Mouse (Mus musculus): ENCODE data around the gene Fgf13. TPM values are rescaled to one million over a fixed set of nuclear protein-coding genes. Genes with fewer than 3 reads are reported as not detected.

Gene Fgf13
- total RNA-seq (2012; rRNA removed) (not detected in 2 replicates), total RNA-seq (2014; rRNA removed) (not detected in 2 replicates), polyA plus RNA-seq (2012; ENCODE audit: insufficient read length, low read depth) (not detected in 2 replicates)

- H3K4me1 ChIP-seq (ENCODE audit: control insufficient read depth in 1 of 2, insufficient read depth in 2 of 2) = no peaks in the 10 kb centered on the region
- H3K79me2 ChIP-seq (replicated peaks; ENCODE audit: control insufficient read depth, extremely low read depth, insufficient read depth, poor library complexity, severe bottlenecking) = no peaks in the 10 kb centered on the region
- H3K9me3 ChIP-seq (replicated peaks; ENCODE audit: low read length) = no peaks in the 10 kb centered on the region
- H3K27ac ChIP-seq (ENCODE audit: insufficient read depth, low read depth) = no peak within 1 kb of the TSS
- H3K4me3 ChIP-seq (replicated peaks in 1 of 3; ENCODE audit: low read depth in 2 of 3, low read length in 2 of 3, poor library complexity in 1 of 3) = no peak within 1 kb of the TSS
- DNase-seq (ENCODE audit: extremely low read depth) = no peak
- H3K4me2 ChIP-seq (ENCODE audit: insufficient read depth, low read depth, poor library complexity, severe bottlenecking) = no peak within 1 kb of the TSS
- H3K36me3 ChIP-seq (replicated peaks in 1 of 2; ENCODE audit: control insufficient read depth in 1 of 2, insufficient read depth in 1 of 2, low read length in 1 of 2) = no peaks in the 10 kb centered on the region
- no peaks in the 10 kb centered on the region for H3K27me3 ChIP-seq (replicated peaks)
- dilution Hi-C loops (cut with MboI; ENCODE audit: extremely low pct_ligation_motif_present, extremely low pct_unique_long_range_greater_than_20kb, low sequenced_read_pairs) (no loop called here), in situ Hi-C loops (cut with MboI; ENCODE audit: low pct_ligation_motif_present, low pct_unique_long_range_greater_than_20kb, low sequenced_read_pairs) (no loop called here)
- TF ChIP-seq MXI1 (IDR thresholded peaks at IDR 0.05; ENCODE audit: low read depth, low read length) (no peak), MAZ (IDR thresholded peaks at IDR 0.05; ENCODE audit: low read depth, low read length) (no peak), IRF4 (IDR thresholded peaks at IDR 0.05; ENCODE audit: low read depth, low read length) (no peak), NRF1 (IDR thresholded peaks at IDR 0.05; ENCODE audit: low read depth, low read length) (no peak), ZMIZ1 (IDR thresholded peaks at IDR 0.05; ENCODE audit: low read depth, low read length) (no peak), BHLHE40 (IDR thresholded peaks at IDR 0.05; ENCODE audit: low read depth, low read length) (no peak), RCOR1 (conservative IDR thresholded peaks at IDR 0.05; ENCODE audit: low read depth, low read length) (no peak), ZNF384 (IDR thresholded peaks at IDR 0.05; ENCODE audit: low read depth, low read length) (no peak), ELF1 (IDR thresholded peaks at IDR 0.05; ENCODE audit: low read depth, low read length) (no peak), ZC3H11A (IDR thresholded peaks at IDR 0.05; ENCODE audit: low read depth, low read length) (no peak), POLR2AphosphoS2 (IDR thresholded peaks at IDR 0.05; ENCODE audit: low read depth, low read length) (no peak), SMC3 (IDR thresholded peaks at IDR 0.05; ENCODE audit: low read depth, low read length) (no peak), SIN3A (IDR thresholded peaks at IDR 0.05; ENCODE audit: low read length) (no peak), NELFE (IDR thresholded peaks at IDR 0.05; ENCODE audit: low read depth, low read length) (no peak), CHD1 (IDR thresholded peaks at IDR 0.05; ENCODE audit: low read depth, low read length) (no peak)
- H3K9ac ChIP-seq (ENCODE audit: insufficient read depth, low read depth) = no peak within 1 kb of the TSS
Measured at GRCm38 (mm10) chrX:59567695-59568431, at the start of gene Fgf13. Gene Fgf13, minus strand, starts transcription at chrX:59568071.

- peak; percentile 18 for DNase-seq (ENCODE audit: extremely low read depth)
- peak; percentile 22 for TF ChIP-seq SMC3 (IDR thresholded peaks at IDR 0.05; ENCODE audit: low read depth, low read length)
- 0 out of 4 replicates have a peak, but pooled peaks of 1 of the 2 experiments have one; percentile 27 for TF ChIP-seq CTCF (conservative IDR thresholded peaks at IDR 0.05 in 1 of 2, IDR thresholded peaks at IDR 0.05 in 1 of 2; ENCODE audit: low read depth in 2 of 2, low read length in 2 of 2)
- TF ChIP-seq PAX5 (IDR thresholded peaks at IDR 0.05; ENCODE audit: low read length) = no peak
- TF ChIP-seq GABPA (IDR thresholded peaks at IDR 0.05; ENCODE audit: insufficient replicate concordance, low read depth, low read length) = no peak
- TF ChIP-seq MAFK (IDR thresholded peaks at IDR 0.05; ENCODE audit: insufficient replicate concordance, low read length) = peak; percentile 96
- no peak for TF ChIP-seq MXI1 (IDR thresholded peaks at IDR 0.05; ENCODE audit: low read depth, low read length)
- TF ChIP-seq CHD1 (IDR thresholded peaks at IDR 0.05; ENCODE audit: low read depth, low read length) = no peak
- no peak for TF ChIP-seq IRF4 (IDR thresholded peaks at IDR 0.05; ENCODE audit: low read depth, low read length)
- no peak for TF ChIP-seq POLR2A (IDR thresholded peaks at IDR 0.05; ENCODE audit: low read depth, low read length)
- no peak for TF ChIP-seq USF2 (conservative IDR thresholded peaks at IDR 0.05; ENCODE audit: low read depth, low read length)
- TF ChIP-seq HCFC1 (IDR thresholded peaks at IDR 0.05; ENCODE audit: low read depth, low read length) = no peak
- TF ChIP-seq POLR2AphosphoS2 (IDR thresholded peaks at IDR 0.05; ENCODE audit: low read depth, low read length) = no peak
- TF ChIP-seq MEF2A (IDR thresholded peaks at IDR 0.05; ENCODE audit: borderline replicate concordance, low read depth, low read length) = no peak
- TF ChIP-seq RCOR1 (conservative IDR thresholded peaks at IDR 0.05; ENCODE audit: low read depth, low read length) = no peak
- no peak for TF ChIP-seq ZC3H11A (IDR thresholded peaks at IDR 0.05; ENCODE audit: low read depth, low read length)
- no peak for TF ChIP-seq E2F4 (IDR thresholded peaks at IDR 0.05; ENCODE audit: insufficient replicate concordance, low read depth, low read length)
- TF ChIP-seq MAZ (IDR thresholded peaks at IDR 0.05; ENCODE audit: low read depth, low read length) = no peak
- no peak for TF ChIP-seq TBP (conservative IDR thresholded peaks at IDR 0.05; ENCODE audit: low read depth, low read length)
- TF ChIP-seq ELF1 (IDR thresholded peaks at IDR 0.05; ENCODE audit: low read depth, low read length) = no peak
- no peak for TF ChIP-seq ZNF384 (IDR thresholded peaks at IDR 0.05; ENCODE audit: low read depth, low read length)
- no peak for TF ChIP-seq MYC (IDR thresholded peaks at IDR 0.05; ENCODE audit: low read depth, low read length)
- TF ChIP-seq RAD21 (IDR thresholded peaks at IDR 0.05; ENCODE audit: low read depth, low read length) = peak; percentile 26
- no peak for TF ChIP-seq EP300 (IDR thresholded peaks at IDR 0.05; ENCODE audit: low read length)
- TF ChIP-seq ZMIZ1 (IDR thresholded peaks at IDR 0.05; ENCODE audit: low read depth, low read length) = no peak
- no peak for TF ChIP-seq MAX (IDR thresholded peaks at IDR 0.05; ENCODE audit: low read length)
- no peaks in the 10 kb centered on the region for H3K27me3 ChIP-seq (replicated peaks)
- H3K4me1 ChIP-seq (ENCODE audit: control insufficient read depth in 1 of 2, insufficient read depth in 2 of 2) = no peaks in the 10 kb centered on the region
- H3K4me2 ChIP-seq (ENCODE audit: insufficient read depth, low read depth, poor library complexity, severe bottlenecking) = no peak overlapping the region
- H3K36me3 ChIP-seq (replicated peaks in 1 of 2; ENCODE audit: control insufficient read depth in 1 of 2, insufficient read depth in 1 of 2, low read length in 1 of 2) = no peaks in the 10 kb centered on the region
- H3K27ac ChIP-seq (ENCODE audit: insufficient read depth, low read depth) = no peak overlapping the region
- H3K79me2 ChIP-seq (replicated peaks; ENCODE audit: control insufficient read depth, extremely low read depth, insufficient read depth, poor library complexity, severe bottlenecking) = no peaks in the 10 kb centered on the region
- in situ Hi-C loops (cut with MboI; ENCODE audit: low pct_ligation_motif_present, low pct_unique_long_range_greater_than_20kb, low sequenced_read_pairs) = no loop called here
- no peak overlapping the region for H3K4me3 ChIP-seq (replicated peaks in 1 of 3; ENCODE audit: low read depth in 2 of 3, low read length in 2 of 3, poor library complexity in 1 of 3)
- H3K9ac ChIP-seq (ENCODE audit: insufficient read depth, low read depth) = no peak overlapping the region
- dilution Hi-C loops (cut with MboI; ENCODE audit: extremely low pct_ligation_motif_present, extremely low pct_unique_long_range_greater_than_20kb, low sequenced_read_pairs) = no loop called here
- H3K9me3 ChIP-seq (replicated peaks; ENCODE audit: low read length) = no peaks in the 10 kb centered on the region
Measured at GRCm38 (mm10) chrX:59606535-59606934, 38.7 kb upstream of the Fgf13 start.
